Mouse (Mus musculus): ENCODE data around the gene Tbc1d24. TPM values are rescaled to one million over a fixed set of nuclear protein-coding genes. Genes with fewer than 3 reads are reported as not detected.
"Not testable (repeated sequence)": the region's sequence is repeated elsewhere in the genome, so short reads cannot be mapped to it uniquely, and the experiment has no call there.

Tbc1d24 gene
- polyA plus RNA-seq, 2 experiments: 5.4 to 14.1 TPM

GRCm38 (mm10) chr17:24139256-24139655, 66.1 kb downstream of the Tbc1d24 start:
- Histone ChIP-seq H3K4me1 (replicated peaks; ENCODE audit: control insufficient read depth in 2 of 2, insufficient read depth in 2 of 2, low read length in 1 of 2) (peaks cover 16 to 25% of the 10 kb centered on the region in 2 experiments), H3K4me3 (ENCODE audit: insufficient read depth in 1 of 2, low read depth in 2 of 2, low read length in 2 of 2) (no peak overlapping the region; a peak in 1 of 4 replicates), H3K9ac (replicated peaks) (no peak overlapping the region), H3K9me3 (ENCODE audit: control insufficient read depth, low read length) (no peaks in the 10 kb centered on the region), H3K4me2 (ENCODE audit: low read depth) (no peak overlapping the region; the same call in 1 of the 2 replicates), H3K27me3 (ENCODE audit: control insufficient read depth, insufficient read depth, low read length) (no peaks in the 10 kb centered on the region), H3K36me3 (replicated peaks; ENCODE audit: control insufficient read depth, insufficient read depth, low read depth) (no peaks in the 10 kb centered on the region; the same call in 1 of the 2 replicates), H3K27ac (no peak overlapping the region)
- ATAC-seq (ENCODE audit: insufficient read depth): no peak
- TF ChIP-seq CTCF (IDR thresholded peaks at IDR 0.05; ENCODE audit: low read depth) (no peak), EP300 (IDR thresholded peaks at IDR 0.05; ENCODE audit: low read depth) (no peak)
- WGBS (ENCODE audit: insufficient replicate concordance): 75% methylated on average over 3 of the region's 3 CpGs
- DNase-seq (ENCODE audit: low read depth in 3 of 3, low spot score in 3 of 3): no peak

GRCm38 (mm10) chr17:24137226-24137880, 68.0 kb downstream of the Tbc1d24 start:
- Histone ChIP-seq H3K9me3 (ENCODE audit: control insufficient read depth, low read length) (no peaks in the 10 kb centered on the region), H3K9ac (replicated peaks) (no peak overlapping the region), H3K4me2 (ENCODE audit: low read depth) (no peak overlapping the region), H3K36me3 (replicated peaks; ENCODE audit: control insufficient read depth, insufficient read depth, low read depth) (no peaks in the 10 kb centered on the region; the same call in 1 of the 2 replicates), H3K27ac (no peak overlapping the region), H3K4me3 (ENCODE audit: insufficient read depth in 1 of 2, low read depth in 2 of 2, low read length in 2 of 2) (no peak overlapping the region), H3K4me1 (replicated peaks; ENCODE audit: control insufficient read depth in 2 of 2, insufficient read depth in 2 of 2, low read length in 1 of 2) (peaks cover 18 to 28% of the 10 kb centered on the region in 2 experiments), H3K27me3 (ENCODE audit: control insufficient read depth, insufficient read depth, low read length) (no peaks in the 10 kb centered on the region)
- TF ChIP-seq CTCF (IDR thresholded peaks at IDR 0.05; ENCODE audit: low read depth) (no peak), EP300 (IDR thresholded peaks at IDR 0.05; ENCODE audit: low read depth) (no peak)
- 76% methylated on average over 2 of the region's 2 CpGs for WGBS (ENCODE audit: insufficient replicate concordance)
- ATAC-seq (ENCODE audit: insufficient read depth) (no peak), DNase-seq (ENCODE audit: low read depth in 3 of 3, low spot score in 3 of 3) (no peak)

GRCm38 (mm10) chr17:24134062-24134461, 71.3 kb downstream of the Tbc1d24 start:
- ATAC-seq (ENCODE audit: insufficient read depth) (no peak), DNase-seq (ENCODE audit: low read depth in 3 of 3, low spot score in 3 of 3) (peak in 1 of 3 experiments; percentile 36)
- no peaks in the 10 kb centered on the region; the same call in 1 of the 2 replicates for H3K36me3 ChIP-seq (replicated peaks; ENCODE audit: control insufficient read depth, insufficient read depth, low read depth)
- TF ChIP-seq EP300 (IDR thresholded peaks at IDR 0.05; ENCODE audit: low read depth) (no peak), CTCF (IDR thresholded peaks at IDR 0.05; ENCODE audit: low read depth) (no peak)
- H3K27me3 ChIP-seq (ENCODE audit: control insufficient read depth, insufficient read depth, low read length): no peaks in the 10 kb centered on the region
- no peak overlapping the region for H3K4me2 ChIP-seq (ENCODE audit: low read depth)
- H3K27ac ChIP-seq: no peak overlapping the region
- peaks cover 6 to 10% of the 10 kb centered on the region in 2 experiments; a peak in 3 of 4 replicates for H3K4me1 ChIP-seq (replicated peaks; ENCODE audit: control insufficient read depth in 2 of 2, insufficient read depth in 2 of 2, low read length in 1 of 2)
- no peak overlapping the region; the same call in 1 of the 2 replicates for H3K9ac ChIP-seq (replicated peaks)
- H3K9me3 ChIP-seq (ENCODE audit: control insufficient read depth, low read length): no peaks in the 10 kb centered on the region
- H3K4me3 ChIP-seq (ENCODE audit: insufficient read depth in 1 of 2, low read depth in 2 of 2, low read length in 2 of 2): no peak overlapping the region

GRCm38 (mm10) chr17:24132919-24133318, 72.4 kb downstream of the Tbc1d24 start:
- not testable (repeated sequence) for H3K9ac ChIP-seq (replicated peaks); H3K4me2 ChIP-seq (ENCODE audit: low read depth); DNase-seq (ENCODE audit: low read depth in 3 of 3, low spot score in 3 of 3); H3K36me3 ChIP-seq (replicated peaks; ENCODE audit: control insufficient read depth, insufficient read depth, low read depth); H3K4me1 ChIP-seq (replicated peaks; ENCODE audit: control insufficient read depth in 2 of 2, insufficient read depth in 2 of 2, low read length in 1 of 2); ATAC-seq (ENCODE audit: insufficient read depth); H3K9me3 ChIP-seq (ENCODE audit: control insufficient read depth, low read length); H3K4me3 ChIP-seq (ENCODE audit: insufficient read depth in 1 of 2, low read depth in 2 of 2, low read length in 2 of 2); H3K27ac ChIP-seq; H3K27me3 ChIP-seq (ENCODE audit: control insufficient read depth, insufficient read depth, low read length)
- peak; percentile 58 for TF ChIP-seq CTCF (IDR thresholded peaks at IDR 0.05; ENCODE audit: low read depth)
- 81% methylated on average over 4 of the region's 4 CpGs for WGBS (ENCODE audit: insufficient replicate concordance)

- no peaks in the 10 kb centered on the region for H3K9me3 ChIP-seq (ENCODE audit: control insufficient read depth, low read length)
- no peaks in the 10 kb centered on the region; the same call in 1 of the 2 replicates for H3K36me3 ChIP-seq (replicated peaks; ENCODE audit: control insufficient read depth, insufficient read depth, low read depth)
- no peak overlapping the region for H3K9ac ChIP-seq (replicated peaks)
- DNase-seq (ENCODE audit: low read depth in 3 of 3, low spot score in 3 of 3) (no peak), ATAC-seq (ENCODE audit: insufficient read depth) (no peak)
- peaks cover 6 to 7% of the 10 kb centered on the region in 2 experiments; a peak in 3 of 4 replicates for H3K4me1 ChIP-seq (replicated peaks; ENCODE audit: control insufficient read depth in 2 of 2, insufficient read depth in 2 of 2, low read length in 1 of 2)
- H3K27ac ChIP-seq: no peak overlapping the region
- WGBS (ENCODE audit: insufficient replicate concordance): 92% methylated on average over 3 of the region's 3 CpGs
- peak; percentile 43 for TF ChIP-seq CTCF (IDR thresholded peaks at IDR 0.05; ENCODE audit: low read depth)
- no peak for TF ChIP-seq EP300 (IDR thresholded peaks at IDR 0.05; ENCODE audit: low read depth)
- H3K4me2 ChIP-seq (ENCODE audit: low read depth): no peak overlapping the region
- H3K27me3 ChIP-seq (ENCODE audit: control insufficient read depth, insufficient read depth, low read length): no peaks in the 10 kb centered on the region
- H3K4me3 ChIP-seq (ENCODE audit: insufficient read depth in 1 of 2, low read depth in 2 of 2, low read length in 2 of 2): no peak overlapping the region
These were observed 73.8 kb downstream of the Tbc1d24 start for GRCm38 (mm10) chr17:24131570-24131969.

- not testable (repeated sequence) for ATAC-seq (ENCODE audit: insufficient read depth); H3K4me3 ChIP-seq (ENCODE audit: insufficient read depth in 1 of 2, low read depth in 2 of 2, low read length in 2 of 2); H3K4me1 ChIP-seq (replicated peaks; ENCODE audit: control insufficient read depth in 2 of 2, insufficient read depth in 2 of 2, low read length in 1 of 2); H3K27ac ChIP-seq; H3K27me3 ChIP-seq (ENCODE audit: control insufficient read depth, insufficient read depth, low read length); DNase-seq (ENCODE audit: low read depth in 3 of 3, low spot score in 3 of 3); H3K4me2 ChIP-seq (ENCODE audit: low read depth); H3K9me3 ChIP-seq (ENCODE audit: control insufficient read depth, low read length); H3K9ac ChIP-seq (replicated peaks); H3K36me3 ChIP-seq (replicated peaks; ENCODE audit: control insufficient read depth, insufficient read depth, low read depth)
- WGBS (ENCODE audit: insufficient replicate concordance): 83% methylated on average over 4 of the region's 4 CpGs
These were observed 76.1 kb downstream of the Tbc1d24 start for GRCm38 (mm10) chr17:24129246-24129645.

Measured in liver, embryonic 14.5 days (tissue).